Comparison of ENCODE assay signal across 16 mouse cellular contexts in genomic region chr4:115154723-115155122, GRCm38 (mm10). TPM values are rescaled to one million over a fixed set of nuclear protein-coding genes. Genes with fewer than 3 reads are reported as not detected.
DNase-seq lines count a peak whose midpoint lies in the region; ATAC-seq and TF ChIP-seq lines count a peak whose summit lies in the region.
"Had no signal": no experiment of that assay in that cellular context is flagged by ENCODE, and none has a peak within 500 bp of the region (broad histone marks: within the 10 kb centered on the region; RNA-seq: fewer than 3 reads in every experiment).

No protein-coding gene starts in this region.

- ATAC-seq in kidney, embryonic 14.5 days (ENCODE audit: low FRiP score, low TSS enrichment), result no peak
- ATAC-seq: CD4-positive, CD25-positive, alpha-beta regulatory T cell, adult 4 months; forebrain, embryonic 14.5 days had no signal

- no peaks in the 10 kb centered on the region for H3K9me3 ChIP-seq in kidney, embryonic 14.5 days (ENCODE audit: control insufficient read depth, low read length)
- H3K9me3 ChIP-seq: embryonic facial prominence, embryonic 15.5 days; heart, embryonic 10.5 days; limb, embryonic 13.5 days; neural tube, embryonic 15.5 days had no signal

- H3K36me3 ChIP-seq in kidney, embryonic 14.5 days (ENCODE audit: control insufficient read depth, insufficient read depth, low read length), result no peaks in the 10 kb centered on the region
- H3K36me3 ChIP-seq: embryonic facial prominence, embryonic 15.5 days; heart, embryonic 10.5 days; limb, embryonic 13.5 days; neural tube, embryonic 15.5 days had no signal

- H3K4me2 ChIP-seq in kidney, embryonic 14.5 days (replicated peaks; ENCODE audit: low read depth, low read length), result no peak overlapping the region
- H3K4me2 ChIP-seq: embryonic facial prominence, embryonic 15.5 days; limb, embryonic 13.5 days; neural tube, embryonic 15.5 days had no signal

- H3K4me3 ChIP-seq in kidney, embryonic 14.5 days (ENCODE audit: low read length), result no peak overlapping the region
- H3K4me3 ChIP-seq: embryonic facial prominence, embryonic 15.5 days; heart, embryonic 10.5 days; limb, embryonic 13.5 days; neural tube, embryonic 15.5 days had no signal

- H3K27ac ChIP-seq in kidney, embryonic 14.5 days (ENCODE audit: low read depth, low read length), result no peak overlapping the region
- H3K27ac ChIP-seq: embryonic facial prominence, embryonic 15.5 days; heart, embryonic 10.5 days; limb, embryonic 13.5 days; neural tube, embryonic 15.5 days had no signal

- peak; percentile 14; the same call in 1 of the 2 replicates for TF ChIP-seq CTCF in brain, embryonic 14.5 days (IDR thresholded peaks at IDR 0.05; ENCODE audit: borderline replicate concordance, extremely low read depth, insufficient read depth, insufficient read length)

- H3K4me1 ChIP-seq in kidney, embryonic 14.5 days (ENCODE audit: control insufficient read depth, insufficient read depth, low read length), result no peaks in the 10 kb centered on the region
- H3K4me1 ChIP-seq: embryonic facial prominence, embryonic 15.5 days; heart, embryonic 10.5 days; limb, embryonic 13.5 days; neural tube, embryonic 15.5 days had no signal

- 85% methylated on average over 2 of the region's 2 CpGs for WGBS in kidney, embryonic 14.5 days

- peak; percentile 3 for DNase-seq in embryo, embryonic 11 days
- DNase-seq in embryo, embryonic 9.5 days (ENCODE audit: extremely low spot score), result no peak
- DNase-seq in kidney, postnatal 4 days, result peak; percentile 8 to 12
- peak; percentile 21 for DNase-seq in 416B (ENCODE audit: low read depth)
- DNase-seq in brain, embryonic 14.5 days (ENCODE audit: low read depth), result peak; percentile 0
- no peak for DNase-seq in spleen, postnatal 14 days (ENCODE audit: low spot score in 2 of 2)
- DNase-seq: adrenal gland, postnatal 10 days; kidney, postnatal 14 days; layer of hippocampus, postnatal 36 days had no signal

- H3K9ac ChIP-seq in kidney, embryonic 14.5 days (ENCODE audit: low read depth, low read length), result no peak overlapping the region
- H3K9ac ChIP-seq: embryonic facial prominence, embryonic 15.5 days; limb, embryonic 13.5 days; neural tube, embryonic 15.5 days had no signal

- no peaks in the 10 kb centered on the region for H3K27me3 ChIP-seq in kidney, embryonic 14.5 days (ENCODE audit: control insufficient read depth, insufficient read depth, low read length)
- H3K27me3 ChIP-seq: embryonic facial prominence, embryonic 15.5 days; limb, embryonic 13.5 days; neural tube, embryonic 15.5 days had no signal

- no peak for TF ChIP-seq POLR2A in brain, embryonic 14.5 days (IDR thresholded peaks at IDR 0.05; ENCODE audit: borderline replicate concordance, extremely low read depth, insufficient read depth, insufficient read length, poor library complexity, severe bottlenecking)

RNA-seq across cellular contexts. Expression of gene Cyp4x1, which starts 20.6 kb away (rescaled TPM):
- polyA plus RNA-seq in kidney, embryonic 14.5 days (2014; fragmentation: Nextera tagmentation; extraction: Ambion mirVana), result 0.37 and 0.54 TPM in 2 replicates
- 4.7 and 7.4 TPM in 2 replicates for polyA plus RNA-seq in brain, embryonic 14.5 days (2012; rRNA removed)
- polyA plus RNA-seq: limb, embryonic 13.5 days had no signal

Comparison
In these comparisons a context has a peak if more than half of its experiments do, and no peak if none do; other contexts are left out.
1. DNase-seq: peak in embryo, embryonic 11 days (single experiment), kidney, postnatal 4 days (2 of 2), 416B (single experiment) and brain, embryonic 14.5 days (single experiment); none in embryo, embryonic 9.5 days (single experiment) and spleen, postnatal 14 days (0 of 2).